Mouse (Mus musculus): ENCODE data around the gene Yaf2. TPM values are rescaled to one million over a fixed set of nuclear protein-coding genes. Genes with fewer than 3 reads are reported as not detected.
A peak's percentile ranks its signal among the peaks of the same experiment; 100 is the strongest.

Gene Yaf2
- polyA plus RNA-seq, 1 experiment, result 36.4 TPM

- TF ChIP-seq POLR2A (IDR thresholded peaks at IDR 0.05; ENCODE audit: low read depth, low read length), result no peak
- TF ChIP-seq CTCF (IDR thresholded peaks at IDR 0.05; ENCODE audit: borderline replicate concordance, insufficient read depth, low read length), result no peak
- H3K4me3 ChIP-seq (ENCODE audit: insufficient read depth, low read length), result peak overlapping the region; percentile 97
- peak overlapping the region; percentile 55; the same call in 1 of the 2 replicates for H3K27ac ChIP-seq (ENCODE audit: insufficient read depth, low read length)
- H3K4me1 ChIP-seq (ENCODE audit: control insufficient read depth, insufficient read depth, low read length), result peaks cover 8% of the 10 kb centered on the region
These were observed 62.7 kb downstream of the Yaf2 start for GRCm38 (mm10) chr15:93273788-93274678.

GRCm38 (mm10) chr15:93272948-93273347, 63.8 kb downstream of the Yaf2 start:
- Histone ChIP-seq H3K4me3 (ENCODE audit: insufficient read depth, low read length) (0 out of 2 replicates have a peak overlapping the region, but pooled peaks have one; percentile 4), H3K27ac (ENCODE audit: insufficient read depth, low read length) (no peak overlapping the region), H3K4me1 (ENCODE audit: control insufficient read depth, insufficient read depth, low read length) (peaks cover 8% of the 10 kb centered on the region)
- no peak for TF ChIP-seq POLR2A (IDR thresholded peaks at IDR 0.05; ENCODE audit: low read depth, low read length)
- no peak for TF ChIP-seq CTCF (IDR thresholded peaks at IDR 0.05; ENCODE audit: borderline replicate concordance, insufficient read depth, low read length)

- H3K4me1 ChIP-seq (ENCODE audit: control insufficient read depth, insufficient read depth, low read length), result peaks cover 5% of the 10 kb centered on the region
- H3K4me3 ChIP-seq (ENCODE audit: insufficient read depth, low read length), result no peak overlapping the region
These were observed 66.4 kb downstream of the Yaf2 start for GRCm38 (mm10) chr15:93270289-93270855.

GRCm38 (mm10) chr15:93269572-93269971, 67.2 kb downstream of the Yaf2 start:
- Histone ChIP-seq H3K27ac (ENCODE audit: insufficient read depth, low read length) (no peak overlapping the region), H3K4me1 (ENCODE audit: control insufficient read depth, insufficient read depth, low read length) (peaks cover 5% of the 10 kb centered on the region), H3K4me3 (ENCODE audit: insufficient read depth, low read length) (no peak overlapping the region)
- no peak for TF ChIP-seq POLR2A (IDR thresholded peaks at IDR 0.05; ENCODE audit: low read depth, low read length)
- TF ChIP-seq CTCF (IDR thresholded peaks at IDR 0.05; ENCODE audit: borderline replicate concordance, insufficient read depth, low read length), result no peak

More at GRCm38 (mm10) chr15:93270289-93270855, 66.4 kb downstream of the Yaf2 start:
- TF ChIP-seq POLR2A (IDR thresholded peaks at IDR 0.05; ENCODE audit: low read depth, low read length), result no peak
- TF ChIP-seq CTCF (IDR thresholded peaks at IDR 0.05; ENCODE audit: borderline replicate concordance, insufficient read depth, low read length), result no peak
- no peak overlapping the region for H3K27ac ChIP-seq (ENCODE audit: insufficient read depth, low read length)

- no peak overlapping the region for H3K4me3 ChIP-seq (ENCODE audit: insufficient read depth, low read length)
- peaks cover 2% of the 10 kb centered on the region for H3K4me1 ChIP-seq (ENCODE audit: control insufficient read depth, insufficient read depth, low read length)
- no peak overlapping the region for H3K27ac ChIP-seq (ENCODE audit: insufficient read depth, low read length)
- TF ChIP-seq CTCF (IDR thresholded peaks at IDR 0.05; ENCODE audit: borderline replicate concordance, insufficient read depth, low read length), result no peak
- no peak for TF ChIP-seq POLR2A (IDR thresholded peaks at IDR 0.05; ENCODE audit: low read depth, low read length)
These were observed 68.7 kb downstream of the Yaf2 start for GRCm38 (mm10) chr15:93268001-93268400.

GRCm38 (mm10) chr15:93267479-93267878, 69.3 kb downstream of the Yaf2 start:
- Histone ChIP-seq H3K4me1 (ENCODE audit: control insufficient read depth, insufficient read depth, low read length) (no peaks in the 10 kb centered on the region; the same call in 1 of the 2 replicates), H3K27ac (ENCODE audit: insufficient read depth, low read length) (no peak overlapping the region), H3K4me3 (ENCODE audit: insufficient read depth, low read length) (no peak overlapping the region)
- TF ChIP-seq CTCF (IDR thresholded peaks at IDR 0.05; ENCODE audit: borderline replicate concordance, insufficient read depth, low read length) (no peak), POLR2A (IDR thresholded peaks at IDR 0.05; ENCODE audit: low read depth, low read length) (no peak)

GRCm38 (mm10) chr15:93266361-93266760, 70.4 kb downstream of the Yaf2 start:
- no peak overlapping the region for H3K27ac ChIP-seq (ENCODE audit: insufficient read depth, low read length)
- TF ChIP-seq CTCF (IDR thresholded peaks at IDR 0.05; ENCODE audit: borderline replicate concordance, insufficient read depth, low read length) (no peak), POLR2A (IDR thresholded peaks at IDR 0.05; ENCODE audit: low read depth, low read length) (no peak)
- no peaks in the 10 kb centered on the region; the same call in 1 of the 2 replicates for H3K4me1 ChIP-seq (ENCODE audit: control insufficient read depth, insufficient read depth, low read length)
- H3K4me3 ChIP-seq (ENCODE audit: insufficient read depth, low read length), result no peak overlapping the region

GRCm38 (mm10) chr15:93265728-93266127, 71.0 kb downstream of the Yaf2 start:
- H3K27ac ChIP-seq (ENCODE audit: insufficient read depth, low read length), result no peak overlapping the region
- TF ChIP-seq CTCF (IDR thresholded peaks at IDR 0.05; ENCODE audit: borderline replicate concordance, insufficient read depth, low read length) (no peak), POLR2A (IDR thresholded peaks at IDR 0.05; ENCODE audit: low read depth, low read length) (no peak)
- no peaks in the 10 kb centered on the region; the same call in 1 of the 2 replicates for H3K4me1 ChIP-seq (ENCODE audit: control insufficient read depth, insufficient read depth, low read length)

GRCm38 (mm10) chr15:93265231-93265630, 71.5 kb downstream of the Yaf2 start:
- Histone ChIP-seq H3K4me3 (ENCODE audit: insufficient read depth, low read length) (no peak overlapping the region), H3K4me1 (ENCODE audit: control insufficient read depth, insufficient read depth, low read length) (no peaks in the 10 kb centered on the region; the same call in 1 of the 2 replicates), H3K27ac (ENCODE audit: insufficient read depth, low read length) (no peak overlapping the region)
- TF ChIP-seq POLR2A (IDR thresholded peaks at IDR 0.05; ENCODE audit: low read depth, low read length), result no peak

More at GRCm38 (mm10) chr15:93265728-93266127, 71.0 kb downstream of the Yaf2 start:
- H3K4me3 ChIP-seq (ENCODE audit: insufficient read depth, low read length), result no peak overlapping the region

GRCm38 (mm10) chr15:93264221-93264620, 72.5 kb downstream of the Yaf2 start:
- H3K4me1 ChIP-seq (ENCODE audit: control insufficient read depth, insufficient read depth, low read length), result no peaks in the 10 kb centered on the region; the same call in 1 of the 2 replicates
- no peak overlapping the region for H3K27ac ChIP-seq (ENCODE audit: insufficient read depth, low read length)
- TF ChIP-seq CTCF (IDR thresholded peaks at IDR 0.05; ENCODE audit: borderline replicate concordance, insufficient read depth, low read length), result no peak
- H3K4me3 ChIP-seq (ENCODE audit: insufficient read depth, low read length), result no peak overlapping the region

Measured in embryonic fibroblast, embryonic 13.5 days (primary cell).